Mouse (Mus musculus) 416B (cell line): Measurements from ENCODE around the gene Ptn.

ENCODE experiments used
- DNase-seq: peaks from one replicate; pipeline ENCODE4 v3.0.0; 2011; ENCODE audit warnings: low read depth

Gene Ptn

GRCm38 (mm10) chr6:36809747-36810285 lies at the start of gene Ptn:
TSS of gene Ptn (minus strand) at chr6:36810220.
- DNase-seq = no peak

GRCm38 (mm10) chr6:36858258-36859041 lies 48.4 kb upstream of the Ptn start:
- DNase-seq = no peak

GRCm38 (mm10) chr6:36857627-36858257 lies 47.7 kb upstream of the Ptn start:
- DNase-seq = no peak

- DNase-seq = no peak
These were observed 40.6 kb upstream of the Ptn start for GRCm38 (mm10) chr6:36850422-36851129.

GRCm38 (mm10) chr6:36845288-36845687 lies 35.3 kb upstream of the Ptn start:
- DNase-seq = no peak

- DNase-seq = no peak
These were observed 34.2 kb upstream of the Ptn start for GRCm38 (mm10) chr6:36844258-36844657.

DNA sequence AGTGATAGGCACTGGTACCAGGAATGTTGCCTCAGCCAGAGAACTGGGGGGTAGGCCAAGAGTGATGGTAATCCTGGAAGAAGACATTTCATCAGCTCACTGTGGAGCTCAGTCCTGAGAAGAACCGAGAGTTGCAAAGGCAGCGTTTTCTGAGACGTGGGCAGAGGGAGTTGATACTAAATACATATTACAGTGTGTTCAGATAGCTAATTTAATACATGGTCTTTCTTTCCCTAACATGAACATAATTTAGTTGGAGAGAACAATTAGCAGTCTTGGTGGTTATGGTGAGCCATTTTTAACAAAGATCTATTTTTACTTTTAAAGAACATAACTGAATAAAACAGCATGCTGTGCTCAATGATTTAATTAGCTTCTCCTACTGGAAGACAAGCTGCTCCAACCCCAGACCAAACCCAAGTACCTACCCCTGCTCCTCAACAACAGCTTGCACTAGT lies 33.0 kb upstream of the Ptn start:
- no peak for DNase-seq

DNA sequence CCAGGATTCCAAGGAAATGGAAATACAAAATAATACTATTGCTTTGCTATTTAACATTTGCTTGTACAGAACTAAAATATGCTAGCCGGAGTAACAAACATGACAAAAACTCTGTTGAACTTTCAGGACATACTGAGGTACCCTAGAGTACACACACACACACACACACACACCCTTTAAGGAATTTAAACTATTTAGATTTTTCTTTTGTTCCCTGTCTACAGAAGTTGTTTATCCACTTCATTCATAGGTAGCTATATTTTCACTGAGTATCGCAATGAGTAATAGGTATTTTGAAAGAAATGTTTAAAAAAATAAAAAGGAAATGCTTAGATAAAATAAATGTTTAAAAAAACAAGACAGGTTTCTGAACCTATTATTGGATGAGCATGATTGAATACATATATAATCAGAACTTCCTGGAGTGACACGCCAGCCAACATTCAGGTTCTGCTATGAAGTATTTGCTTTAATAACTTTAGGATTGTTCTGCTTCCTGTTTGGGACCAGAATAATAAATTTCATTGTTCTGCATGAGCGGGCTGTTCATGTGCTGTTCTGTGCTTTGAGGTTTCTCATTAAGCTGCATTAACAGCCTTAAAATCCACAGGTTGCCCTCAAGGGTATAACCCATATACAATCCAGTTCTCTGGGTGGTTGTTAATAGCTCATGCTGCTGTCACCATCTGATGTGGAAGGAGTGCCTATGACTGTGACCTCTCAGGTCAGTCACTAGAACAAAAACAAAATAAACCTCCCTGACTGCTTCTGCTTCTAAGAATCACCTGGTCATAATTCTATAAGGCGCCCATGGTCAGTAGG lies 32.3 kb upstream of the Ptn start:
- no peak for DNase-seq

- DNase-seq = no peak
These were observed 31.7 kb upstream of the Ptn start for GRCm38 (mm10) chr6:36841701-36842100.

DNA sequence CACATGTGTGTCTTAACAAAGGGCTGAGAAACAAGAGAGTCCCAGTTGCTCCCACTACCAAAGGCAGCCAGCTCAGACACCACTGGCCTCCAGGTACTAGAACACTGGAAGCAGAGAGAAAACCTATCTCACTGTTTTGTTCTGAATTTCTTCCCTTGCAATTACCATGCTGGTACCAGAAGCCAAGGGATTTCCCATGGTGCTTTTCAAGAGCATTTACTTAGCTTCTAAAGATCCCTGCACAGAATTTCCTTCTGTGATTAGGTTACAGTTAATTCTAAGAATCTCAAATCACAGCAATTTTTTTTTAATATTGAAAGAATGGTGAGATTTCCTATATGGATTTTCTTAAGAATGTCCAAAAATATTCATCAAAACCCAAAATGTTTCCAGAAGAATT lies 31.2 kb upstream of the Ptn start:
- DNase-seq = no peak

DNA sequence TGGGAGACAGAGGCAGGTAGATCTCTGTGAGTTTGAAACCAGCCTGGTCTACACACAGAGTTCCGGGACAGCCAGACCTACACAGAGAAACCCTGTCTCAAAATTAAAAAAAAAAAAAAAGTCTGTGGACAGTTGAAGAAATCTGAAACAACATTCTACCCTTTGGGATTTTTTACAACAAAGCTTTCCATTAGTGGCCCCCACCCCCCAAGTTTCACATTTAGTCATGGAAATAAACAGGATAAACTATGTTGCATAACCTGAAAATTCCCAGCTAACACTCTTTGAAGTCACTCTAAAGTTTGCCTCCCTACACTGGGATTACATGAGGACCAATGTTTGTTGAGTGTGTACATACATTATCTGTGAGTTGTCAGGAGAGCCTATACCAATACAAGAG lies 28.7 kb upstream of the Ptn start:
- no peak for DNase-seq

- DNase-seq = no peak
These were observed 25.3 kb upstream of the Ptn start for GRCm38 (mm10) chr6:36835351-36835750.

DNA sequence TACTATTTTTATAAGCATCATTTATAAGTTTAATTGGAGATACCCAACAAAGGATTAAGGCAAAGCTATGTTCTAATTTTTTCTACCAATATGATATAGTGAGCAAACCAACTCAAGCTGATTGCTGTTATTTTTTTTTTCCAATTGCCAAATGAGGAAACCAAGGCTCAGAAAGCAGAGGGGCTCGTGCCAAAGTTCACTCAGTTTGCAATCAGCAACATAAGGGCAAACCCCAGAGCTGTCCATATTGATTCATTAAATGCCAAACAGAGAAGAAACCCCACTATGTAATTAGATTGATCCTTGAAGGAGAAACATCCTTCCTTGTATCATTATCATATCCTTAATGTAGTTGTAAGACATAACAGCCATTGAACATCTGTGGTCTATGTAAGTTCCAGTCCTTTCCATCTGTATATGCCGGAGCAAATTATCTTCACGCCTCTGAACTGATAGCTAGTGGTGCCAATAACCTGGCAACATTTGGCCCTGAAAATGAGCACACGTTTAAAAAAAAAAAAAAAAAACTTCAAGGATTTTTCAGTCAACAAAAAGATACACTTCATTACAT lies 24.8 kb upstream of the Ptn start:
- no peak for DNase-seq

GRCm38 (mm10) chr6:36832681-36833080 lies 22.7 kb upstream of the Ptn start:
- no peak for DNase-seq

- DNase-seq = no peak
These were observed 22.2 kb upstream of the Ptn start for GRCm38 (mm10) chr6:36832207-36832606.

DNA sequence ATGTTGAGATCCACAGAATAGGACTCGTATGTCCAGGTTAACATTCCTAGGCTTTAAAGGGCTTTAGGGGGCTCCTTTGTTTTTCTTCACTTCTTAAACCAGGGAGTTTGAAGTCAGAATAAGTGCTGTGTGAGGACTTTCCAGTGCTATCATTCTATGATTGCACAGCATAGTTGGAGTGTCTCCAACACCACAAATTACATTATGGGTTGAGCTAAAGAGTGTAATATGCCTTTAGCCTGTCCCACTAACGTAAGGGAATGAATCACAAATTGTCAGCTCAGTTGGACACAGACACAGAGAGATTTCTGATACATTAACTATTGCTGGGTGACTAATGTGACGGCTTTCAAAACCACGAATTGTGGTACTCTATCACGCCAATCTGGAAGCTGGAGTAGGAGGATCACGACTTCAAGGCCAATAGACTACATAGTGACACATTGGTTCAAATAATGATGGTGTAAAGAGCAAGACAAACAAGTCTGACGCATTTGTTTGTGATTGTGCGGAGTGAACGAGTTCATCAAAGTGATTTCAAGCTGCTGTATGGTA lies 20.4 kb upstream of the Ptn start:
- DNase-seq = no peak

- DNase-seq = no peak
These were observed 9.7 kb upstream of the Ptn start for GRCm38 (mm10) chr6:36819784-36820050.

DNA sequence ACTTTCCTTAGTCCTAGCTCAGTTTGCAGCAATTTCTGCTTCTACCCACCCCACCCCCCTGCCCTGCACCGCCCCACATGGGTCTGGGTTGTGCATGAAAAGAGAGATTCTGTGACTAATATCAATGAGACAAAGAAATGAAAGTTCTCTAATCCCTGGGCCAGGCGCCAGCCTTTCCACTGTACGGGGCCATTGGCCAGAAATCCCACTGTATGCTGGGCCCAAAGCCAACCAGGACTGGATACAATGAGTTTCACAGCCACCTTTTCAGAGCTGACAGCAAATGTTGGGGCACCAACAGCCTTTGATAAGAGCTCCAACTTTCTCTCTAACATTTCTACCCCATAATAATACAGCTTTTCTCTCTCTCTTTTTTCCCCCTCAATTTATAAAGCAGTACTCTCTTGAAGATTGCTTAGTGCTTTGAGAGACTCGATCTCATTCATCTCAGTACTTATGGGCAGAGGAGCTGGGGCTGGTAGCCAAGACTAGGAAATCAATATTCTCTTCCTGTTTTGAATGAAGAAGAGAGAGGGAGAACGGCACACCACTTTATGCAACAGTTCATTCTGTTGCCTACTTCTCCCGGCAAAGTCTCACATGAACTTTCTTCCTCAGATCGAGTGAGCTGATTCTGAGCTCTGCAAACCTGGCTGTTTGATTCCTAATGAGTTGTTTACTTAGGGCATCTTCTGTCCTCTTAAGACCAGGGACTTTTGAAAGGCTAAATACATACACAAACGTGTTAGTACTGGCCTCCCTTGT lies 9.2 kb upstream of the Ptn start:
- DNase-seq = no peak

DNA sequence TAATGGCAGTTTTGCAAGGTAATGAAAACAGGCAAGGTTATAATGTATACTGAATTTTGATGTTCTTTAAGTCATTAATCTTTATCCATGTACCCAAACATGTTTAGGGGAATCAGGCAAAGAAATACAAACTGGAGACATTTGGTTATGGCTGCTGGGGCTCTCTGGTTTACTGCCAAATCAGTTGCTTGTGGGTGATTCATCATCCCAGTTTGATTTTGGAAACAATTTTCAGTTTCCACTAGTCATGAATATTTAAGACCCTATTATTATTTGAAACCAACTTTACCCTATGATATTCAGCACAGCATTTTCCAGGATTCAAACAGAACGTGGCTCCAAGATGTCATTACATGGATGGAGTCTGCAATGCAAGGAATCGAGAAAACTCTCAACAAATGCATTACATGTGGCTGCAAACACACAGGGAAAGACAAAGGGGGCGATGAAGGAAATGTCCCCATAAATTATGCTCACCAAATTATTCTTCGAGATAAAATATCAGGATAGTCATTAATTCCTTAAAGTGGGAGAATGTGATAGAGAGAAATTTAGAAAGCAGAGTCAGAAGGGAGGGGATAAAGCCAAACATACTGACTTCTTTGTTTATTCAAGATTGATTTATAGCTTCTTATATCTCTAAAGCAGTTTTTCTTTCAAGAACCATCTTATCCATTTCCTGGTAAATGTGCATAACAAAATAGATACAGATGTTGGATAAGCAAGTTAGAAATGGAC lies 8.4 kb upstream of the Ptn start:
- no peak for DNase-seq

- DNase-seq = no peak
These were observed 6.6 kb upstream of the Ptn start for GRCm38 (mm10) chr6:36816666-36817065.
